Mouse (Mus musculus) thymus, adult 2 months (tissue): Measurements from ENCODE around the gene Gm13275. TPM values are rescaled to one million over a fixed set of nuclear protein-coding genes. Genes with fewer than 3 reads are reported as not detected.

Experiments used
- DNase-seq: peaks from one replicate; pipeline ENCODE4 v3.0.0; 2021
- H3K27ac ChIP-seq: fragments of 200-500 bp; 2 replicates; pipeline ENCODE4 v1.5.1; 2012; ENCODE audit warnings: low read length, control low read depth; ENCODE audit not compliant: control insufficient read depth, insufficient read depth
- H3K27me3 ChIP-seq: fragments of 200-500 bp; 2 replicates; pipeline ENCODE4 v1.6.1; 2012; ENCODE audit warnings: mild to moderate bottlenecking, low read length, moderate library complexity, mixed read lengths; ENCODE audit not compliant: control insufficient read depth, insufficient read depth
- H3K36me3 ChIP-seq: fragments of 200-500 bp; 2 replicates; pipeline ENCODE4 v1.6.1; 2012; ENCODE audit warnings: mild to moderate bottlenecking, low read length, moderate library complexity; ENCODE audit not compliant: control insufficient read depth, insufficient read depth
- H3K4me1 ChIP-seq: fragments of 200-500 bp; replicated peaks from 2 replicates; pipeline ENCODE4 v1.6.1; 2012; ENCODE audit warnings: low read length; ENCODE audit not compliant: control insufficient read depth, insufficient read depth
- H3K4me3 ChIP-seq: fragments of 200-500 bp; 2 replicates; pipeline ENCODE4 v1.5.1; 2012; ENCODE audit warnings: mild to moderate bottlenecking, low read length, control low read depth, moderate library complexity; ENCODE audit not compliant: control insufficient read depth, insufficient read depth
- POLR2A ChIP-seq: fragments of 200-500 bp; IDR thresholded peaks from 2 replicates; pipeline ENCODE4 v1.6.1; 2012; ENCODE audit warnings: mild to moderate bottlenecking, low read length, control low read depth, moderate library complexity; ENCODE audit not compliant: control insufficient read depth, poor library complexity, insufficient read depth; ENCODE audit errors: extremely low read depth
- WGBS: fragments of 180-500 bp; shearing (Covaris S2); methylation state at CpG from one replicate; pipeline ENCODE4 v1.1.7; 2018; 5-methylcytosine and 5-hydroxymethylcytosine counted together
- polyA plus RNA-seq: library from polyadenylated mRNA; depleted of rRNA; stranded (reverse); fragments of >200 nt; gene quantifications from 2 replicates; pipeline ENCODE4 v1.2.3, GENCODE M21; 2012; rRNA removed

The Gm13275 gene
- polyA plus RNA-seq, 1 experiment: not detected

DNA sequence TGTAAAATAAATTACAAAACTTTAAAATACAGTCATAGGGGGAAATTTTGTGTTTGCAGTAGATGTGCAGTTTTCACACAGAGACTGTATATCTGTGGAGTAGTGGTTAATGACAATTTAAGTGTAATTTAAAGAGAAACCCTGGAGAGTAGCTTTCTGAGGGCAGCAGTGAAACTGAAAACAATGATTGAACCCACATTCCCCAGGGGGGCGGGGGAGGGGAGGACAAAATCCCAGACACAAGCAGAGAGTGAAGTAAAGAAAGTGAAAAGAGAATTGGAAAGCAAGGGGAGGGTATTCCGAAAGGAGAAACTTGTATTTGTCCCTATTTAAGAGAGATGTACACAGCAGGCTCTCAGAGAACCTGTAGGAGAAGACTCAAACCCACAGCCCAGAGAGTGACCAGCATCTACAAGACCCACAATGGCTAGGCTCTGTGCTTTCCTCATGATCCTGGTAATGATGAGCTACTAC is 47.2 kb downstream of the Gm13275 start, which contains the start of gene Ifna4:
Ifna4 (plus strand) TSS at position 424 of the 474 bp plus-strand sequence.
- Histone ChIP-seq H3K27ac (no peak within 1 kb of the TSS), H3K4me1 (no peaks in the 10 kb centered on the region), H3K27me3 (no peaks in the 10 kb centered on the region), H3K36me3 (no peaks in the 10 kb centered on the region), H3K4me3 (no peak within 1 kb of the TSS)
- WGBS: 89% methylated on average over 2 of the region's 2 CpGs
- no peak for TF ChIP-seq POLR2A
- no peak for DNase-seq

Other genes with a start within 250 kb of the Gm13275 start
- not detected in 2 replicates for gene Ifna15, start 236.2 kb upstream of the Gm13275 start, polyA plus RNA-seq
- not detected in 2 replicates for gene Ifna14, start 222.7 kb upstream of the Gm13275 start, polyA plus RNA-seq
- gene Ifna9, start 202.1 kb upstream of the Gm13275 start, polyA plus RNA-seq: not detected in 2 replicates
- gene Ifna12, start 191.1 kb upstream of the Gm13275 start, polyA plus RNA-seq: not detected in 2 replicates
- gene C87499, start 160.1 kb upstream of the Gm13275 start, polyA plus RNA-seq: not detected in 2 replicates
- not detected in 2 replicates for gene Ifna13, start 150.0 kb upstream of the Gm13275 start, polyA plus RNA-seq
- not detected in 2 replicates for gene Ifna16, start 117.6 kb upstream of the Gm13275 start, polyA plus RNA-seq
- not detected in 2 replicates for gene Ifna2, start 110.6 kb upstream of the Gm13275 start, polyA plus RNA-seq
- gene Ifnab, start 103.1 kb upstream of the Gm13275 start, polyA plus RNA-seq: 0.17 TPM in 1 of 2 replicates, not detected in the other
- gene Gm26566, start 72.7 kb upstream of the Gm13275 start, polyA plus RNA-seq: 0.86 and 1.5 TPM in 2 replicates
- 21.3 and 29.3 TPM in 2 replicates for gene Klhl9, start 72.0 kb upstream of the Gm13275 start, polyA plus RNA-seq
- not detected in 2 replicates for gene Gm13271, start 39.6 kb upstream of the Gm13275 start, polyA plus RNA-seq
- 0.07 and 0.08 TPM in 2 replicates for gene Gm13283, start 34.4 kb upstream of the Gm13275 start, polyA plus RNA-seq
- not detected in 2 replicates for gene Gm13290, start 20.7 kb upstream of the Gm13275 start, polyA plus RNA-seq
- not detected in 2 replicates for gene Gm13289, start 17.6 kb upstream of the Gm13275 start, polyA plus RNA-seq
- gene Gm13272, start 14.6 kb upstream of the Gm13275 start, polyA plus RNA-seq: not detected in 2 replicates
- 0.16 TPM in 1 of 2 replicates, not detected in the other for gene Ifnz, start 12.4 kb upstream of the Gm13275 start, polyA plus RNA-seq
- gene Gm13276, start 8.8 kb upstream of the Gm13275 start, polyA plus RNA-seq: not detected in 2 replicates
- not detected in 2 replicates for gene Gm13277, start 5.9 kb upstream of the Gm13275 start, polyA plus RNA-seq
- gene Gm13278, start 2.9 kb upstream of the Gm13275 start, polyA plus RNA-seq: not detected in 2 replicates
- not detected in 2 replicates for gene Gm13279, start 2.9 kb downstream of the Gm13275 start, polyA plus RNA-seq
- gene Gm13285, start 5.2 kb downstream of the Gm13275 start, polyA plus RNA-seq: not detected in 2 replicates
- not detected in 2 replicates for gene Gm13287, start 8.8 kb downstream of the Gm13275 start, polyA plus RNA-seq
- not detected in 2 replicates for gene Gm13288, start 11.0 kb downstream of the Gm13275 start, polyA plus RNA-seq
- not detected in 2 replicates for gene Ifna7, start 21.7 kb downstream of the Gm13275 start, polyA plus RNA-seq
- gene Ifna11, start 25.5 kb downstream of the Gm13275 start, polyA plus RNA-seq: not detected in 2 replicates
- gene Ifna6, start 32.9 kb downstream of the Gm13275 start, polyA plus RNA-seq: not detected in 2 replicates
- gene Ifna5, start 41.0 kb downstream of the Gm13275 start, polyA plus RNA-seq: not detected in 2 replicates
- not detected in 2 replicates for gene Ifna4, start 47.4 kb downstream of the Gm13275 start, polyA plus RNA-seq
- gene Ifna1, start 55.6 kb downstream of the Gm13275 start, polyA plus RNA-seq: not detected in 2 replicates
- gene Ifne, start 85.7 kb downstream of the Gm13275 start, polyA plus RNA-seq: not detected in 2 replicates